Mouse (Mus musculus) cerebellum, adult 9-10 months (tissue): ENCODE data around the gene Scrn1.

ENCODE experiments used
- DNase-seq: peaks from one replicate; pipeline ENCODE4 v3.0.0; 2022

Gene Scrn1

GRCm38 (mm10) chr6:54467371-54467770 is 98.9 kb downstream of the Scrn1 start:
- DNase-seq: no peak

- no peak for DNase-seq
Observed at GRCm38 (mm10) chr6:54464926-54465325, 101.4 kb downstream of the Scrn1 start.

- DNase-seq: peak; percentile 67
Observed at GRCm38 (mm10) chr6:54463701-54464458, 102.4 kb downstream of the Scrn1 start.

GRCm38 (mm10) chr6:54462766-54463165 is 103.5 kb downstream of the Scrn1 start:
- no peak for DNase-seq

- peak; percentile 69 for DNase-seq
Observed at GRCm38 (mm10) chr6:54460915-54461671, 105.2 kb downstream of the Scrn1 start.

- peak; percentile 65 for DNase-seq
Observed at GRCm38 (mm10) chr6:54460172-54460914, 105.9 kb downstream of the Scrn1 start.

- no peak for DNase-seq
Observed at GRCm38 (mm10) chr6:54459661-54460060, 106.6 kb downstream of the Scrn1 start.
